Mouse (Mus musculus) stomach, embryonic 16.5 days (tissue): ENCODE measurements around the gene Akr7a5. TPM values are rescaled to one million over a fixed set of nuclear protein-coding genes. Genes with fewer than 3 reads are reported as not detected.

Experiments used
- ATAC-seq: fragments of 200-750 bp; cut with Nextera tagmentation; 2 replicates; pipeline ENCODE4 v1.8.0; 2017; ENCODE audit warnings: moderate number of reproducible peaks, moderate TSS enrichment; ENCODE audit not compliant: insufficient read depth, low FRiP score
- H3K27ac ChIP-seq: fragments of 300-500 bp; sonication (generic); 2 replicates; pipeline ENCODE4 v1.5.1; 2014; ENCODE audit warnings: low read length
- H3K27me3 ChIP-seq: fragments of 300-500 bp; sonication (generic); 2 replicates; pipeline ENCODE4 v1.6.1; 2014; ENCODE audit warnings: low read length, control low read depth, mixed read lengths; ENCODE audit not compliant: control insufficient read depth, insufficient read depth
- H3K36me3 ChIP-seq: fragments of 300-500 bp; sonication (generic); 2 replicates; pipeline ENCODE4 v1.6.1; 2014; ENCODE audit warnings: low read length; ENCODE audit not compliant: control insufficient read depth, insufficient read depth
- H3K4me1 ChIP-seq: fragments of 300-500 bp; sonication (generic); 2 replicates; pipeline ENCODE4 v1.6.1; 2014; ENCODE audit warnings: low read length, control low read depth, mixed read lengths; ENCODE audit not compliant: control insufficient read depth, insufficient read depth
- H3K4me2 ChIP-seq: fragments of 300-500 bp; sonication (generic); 2 replicates; pipeline ENCODE4 v1.6.1; 2014; ENCODE audit warnings: low read depth, low read length, mixed read lengths
- H3K4me3 ChIP-seq: fragments of 300-500 bp; sonication (generic); replicated peaks from 2 replicates; pipeline ENCODE4 v1.5.1; 2014; ENCODE audit warnings: mild to moderate bottlenecking, low read length
- H3K9ac ChIP-seq: fragments of 300-500 bp; sonication (generic); 2 replicates; pipeline ENCODE4 v1.6.1; 2014; ENCODE audit warnings: low read length
- H3K9me3 ChIP-seq: fragments of 300-500 bp; sonication (generic); replicated peaks from 2 replicates; pipeline ENCODE4 v1.6.1; 2016; ENCODE audit warnings: low read length, control low read depth; ENCODE audit not compliant: control insufficient read depth
- WGBS: fragments of 180-500 bp; shearing (Covaris S2); extraction: QIAGEN DNeasy Blood & Tissue Kit; methylation state at CpG from one replicate; pipeline ENCODE4 v1.1.7; 2014; 5-methylcytosine and 5-hydroxymethylcytosine counted together
- microRNA-seq: library from miRNA; unstranded; fragments of <30 nt; microRNA quantifications from one replicate; pipeline ENCODE4, GENCODE M21; 2016
- polyA plus RNA-seq: library from polyadenylated mRNA; unstranded; fragments of >200 nt; fragmentation: Nextera tagmentation; extraction: Ambion mirVana; gene quantifications from 2 replicates; pipeline ENCODE4 v1.2.1, GENCODE M21; 2015

Akr7a5 gene
- polyA plus RNA-seq, 1 experiment from 2014 or later, result 105 TPM

- Histone ChIP-seq H3K4me3 (no peak overlapping the region), H3K9me3 (no peaks in the 10 kb centered on the region), H3K4me2 (no peak overlapping the region), H3K27me3 (no peaks in the 10 kb centered on the region), H3K4me1 (no peaks in the 10 kb centered on the region), H3K27ac (no peak overlapping the region), H3K9ac (no peak overlapping the region), H3K36me3 (peaks cover 17% of the 10 kb centered on the region; the same call in 1 of the 2 replicates)
- 87% methylated on average over 11 of the region's 11 CpGs for WGBS
- ATAC-seq, result no peak
These were observed 50.4 kb downstream of the Akr7a5 start for GRCm38 (mm10) chr4:139360761-139361548.

DNA sequence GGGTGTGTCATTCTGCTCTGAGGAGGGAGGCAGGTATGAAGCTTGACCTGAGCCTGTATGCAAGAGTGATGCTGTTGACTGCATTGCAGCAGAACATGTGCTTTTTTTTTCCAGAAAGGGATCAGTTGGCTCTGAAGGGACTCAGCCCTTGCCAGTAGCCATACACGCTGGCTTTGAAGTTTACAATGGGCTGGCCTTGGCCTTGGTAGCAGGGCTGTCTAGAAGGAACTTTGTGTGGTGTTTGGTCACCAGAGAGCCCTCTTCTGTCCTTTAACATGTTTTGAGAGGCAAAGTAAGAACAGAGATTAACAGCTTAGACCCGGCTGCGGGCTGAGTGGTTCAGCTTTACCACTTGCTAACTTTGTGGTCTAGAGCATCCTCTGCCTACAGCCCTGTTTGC lies 56.8 kb downstream of the Akr7a5 start:
- WGBS, result 94% methylated on average over 3 of the region's 3 CpGs
- no peak overlapping the region for H3K4me3 ChIP-seq
- no peak overlapping the region for H3K27ac ChIP-seq
- H3K9me3 ChIP-seq, result no peaks in the 10 kb centered on the region
- peaks cover 30% of the 10 kb centered on the region for H3K36me3 ChIP-seq
- no peaks in the 10 kb centered on the region for H3K4me1 ChIP-seq
- no peak overlapping the region for H3K4me2 ChIP-seq
- H3K27me3 ChIP-seq, result no peaks in the 10 kb centered on the region
- ATAC-seq, result no peak
- H3K9ac ChIP-seq, result no peak overlapping the region

Small RNA genes within 50 kb of the gene (microRNA-seq; reads per million reads assigned to microRNA genes)
- gene Gm24245, result 3.0 reads per million, percentile 16 among the genes with 10 or more reads in this experiment
- gene Gm25732, result 0.83 reads per million

Other genes with a start within 250 kb of the Akr7a5 start
- not detected in 2 replicates for gene Htr6, start 235.2 kb upstream of the Akr7a5 start, polyA plus RNA-seq
- 47.3 and 48.8 TPM in 2 replicates for gene Nbl1, start 217.8 kb upstream of the Akr7a5 start, polyA plus RNA-seq
- 442 and 560 TPM in 2 replicates for gene Minos1, start 179.6 kb upstream of the Akr7a5 start, polyA plus RNA-seq
- 421 and 434 TPM in 2 replicates for gene Capzb, start 117.8 kb upstream of the Akr7a5 start, polyA plus RNA-seq
- 14.8 and 18.4 TPM in 2 replicates for gene Pqlc2, start within 50 bp of the Akr7a5 start, polyA plus RNA-seq
- 81.4 and 87.1 TPM in 2 replicates for gene Mrto4, start 41.8 kb downstream of the Akr7a5 start, polyA plus RNA-seq
- gene Emc1, start 41.8 kb downstream of the Akr7a5 start, polyA plus RNA-seq, result 24.8 and 25.5 TPM in 2 replicates
- gene Ubr4, start 41.9 kb downstream of the Akr7a5 start, polyA plus RNA-seq, result 56.9 and 59.9 TPM in 2 replicates
- gene Iffo2, start 219.8 kb downstream of the Akr7a5 start, polyA plus RNA-seq, result 1.8 and 2.4 TPM in 2 replicates